In the genomic region with DNA sequence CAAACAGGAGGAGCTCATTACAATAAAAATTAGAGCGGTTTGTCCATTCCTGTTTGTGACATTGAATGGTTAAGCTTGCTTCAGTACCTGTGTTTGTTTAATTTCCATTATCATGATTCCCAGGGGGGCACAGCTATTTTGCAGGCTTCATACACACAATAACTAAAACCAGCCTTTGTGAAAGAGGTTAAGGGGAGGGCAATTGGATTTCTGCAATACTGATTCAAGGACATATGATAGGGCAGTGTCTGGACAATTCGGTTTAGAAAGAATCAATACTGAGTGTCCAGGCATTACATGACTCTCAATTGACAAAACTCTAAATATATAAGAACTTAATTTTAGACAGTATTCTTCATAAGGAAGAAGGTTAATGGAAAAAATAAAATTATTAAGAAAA, we compare ENCODE assay signal across 24 mouse cellular contexts.
DNase-seq lines count a peak whose midpoint lies in the region; ATAC-seq and TF ChIP-seq lines count a peak whose summit lies in the region.
"Had no signal": no experiment of that assay in that cellular context is flagged by ENCODE, and none has a peak within 500 bp of the region (broad histone marks: within the 10 kb centered on the region; RNA-seq: fewer than 3 reads in every experiment).

No protein-coding gene starts in this region.

- peak; percentile 79 for ATAC-seq in hindbrain, embryonic 11.5 days (ENCODE audit: low FRiP score)
- ATAC-seq in midbrain, embryonic 12.5 days (ENCODE audit: low FRiP score, low read depth): peak; percentile 66; the same call in 1 of the 2 replicates
- ATAC-seq in midbrain, postnatal 0 days (ENCODE audit: low FRiP score): no peak
- ATAC-seq: CD4-positive, CD25-positive, alpha-beta regulatory T cell, adult 4 months; forebrain, embryonic 16.5 days; hindbrain, embryonic 16.5 days had no signal

- no peak for TF ChIP-seq CTCF in midbrain, postnatal 0 days (IDR thresholded peaks at IDR 0.05)

- no peaks in the 10 kb centered on the region for H3K9me3 ChIP-seq in hindbrain, embryonic 11.5 days (ENCODE audit: control insufficient read depth, low read length)
- no peaks in the 10 kb centered on the region for H3K9me3 ChIP-seq in hindbrain, embryonic 10.5 days
- H3K9me3 ChIP-seq in midbrain, embryonic 12.5 days: no peaks in the 10 kb centered on the region
- no peaks in the 10 kb centered on the region for H3K9me3 ChIP-seq in midbrain, postnatal 0 days (ENCODE audit: low read length)
- H3K9me3 ChIP-seq: embryonic facial prominence, embryonic 13.5 days; forebrain, embryonic 10.5 days; G1E; heart, embryonic 15.5 days had no signal

- no peak overlapping the region for H3K27ac ChIP-seq in hindbrain, embryonic 11.5 days (ENCODE audit: low read depth, low read length)
- H3K27ac ChIP-seq in hindbrain, embryonic 10.5 days: no peak overlapping the region
- no peak overlapping the region for H3K27ac ChIP-seq in midbrain, embryonic 12.5 days (replicated peaks)
- no peak overlapping the region for H3K27ac ChIP-seq in midbrain, postnatal 0 days (ENCODE audit: low read depth, low read length)
- H3K27ac ChIP-seq: embryonic facial prominence, embryonic 13.5 days; forebrain, embryonic 10.5 days; heart, adult 2 months; heart, embryonic 15.5 days had no signal

- H3K4me3 ChIP-seq in hindbrain, embryonic 11.5 days (ENCODE audit: low read depth, low read length): no peak overlapping the region
- no peak overlapping the region for H3K4me3 ChIP-seq in hindbrain, embryonic 10.5 days
- no peak overlapping the region for H3K4me3 ChIP-seq in midbrain, embryonic 12.5 days
- H3K4me3 ChIP-seq in midbrain, postnatal 0 days (ENCODE audit: low read depth, low read length): no peak overlapping the region
- H3K4me3 ChIP-seq: embryonic facial prominence, embryonic 13.5 days; forebrain, embryonic 10.5 days; heart, adult 2 months; heart, embryonic 15.5 days had no signal

- no peak overlapping the region for H3K9ac ChIP-seq in hindbrain, embryonic 11.5 days (ENCODE audit: low read depth, low read length)
- H3K9ac ChIP-seq in midbrain, embryonic 12.5 days (replicated peaks): no peak overlapping the region
- H3K9ac ChIP-seq in midbrain, postnatal 0 days (replicated peaks; ENCODE audit: low read length, poor library complexity, severe bottlenecking): no peak overlapping the region
- H3K9ac ChIP-seq: embryonic facial prominence, embryonic 13.5 days; heart, embryonic 15.5 days had no signal

- H3K36me3 ChIP-seq in hindbrain, embryonic 11.5 days (ENCODE audit: control insufficient read depth, insufficient read depth, low read length): no peaks in the 10 kb centered on the region
- no peaks in the 10 kb centered on the region for H3K36me3 ChIP-seq in hindbrain, embryonic 10.5 days
- H3K36me3 ChIP-seq in midbrain, embryonic 12.5 days: no peaks in the 10 kb centered on the region
- no peaks in the 10 kb centered on the region for H3K36me3 ChIP-seq in midbrain, postnatal 0 days (ENCODE audit: insufficient read depth, low read length)
- H3K36me3 ChIP-seq: embryonic facial prominence, embryonic 13.5 days; forebrain, embryonic 10.5 days; G1E; heart, embryonic 15.5 days had no signal

- no peak overlapping the region for H3K4me2 ChIP-seq in hindbrain, embryonic 11.5 days (replicated peaks; ENCODE audit: low read depth, low read length)
- H3K4me2 ChIP-seq in midbrain, embryonic 12.5 days (replicated peaks): no peak overlapping the region
- H3K4me2 ChIP-seq in midbrain, postnatal 0 days (ENCODE audit: low read depth, low read length, poor library complexity, severe bottlenecking): no peak overlapping the region
- H3K4me2 ChIP-seq: embryonic facial prominence, embryonic 13.5 days; heart, embryonic 11.5 days; heart, embryonic 15.5 days had no signal

- no peaks in the 10 kb centered on the region for H3K27me3 ChIP-seq in hindbrain, embryonic 11.5 days (ENCODE audit: control insufficient read depth, insufficient read depth, low read length)
- no peaks in the 10 kb centered on the region for H3K27me3 ChIP-seq in hindbrain, embryonic 10.5 days (ENCODE audit: insufficient read depth, poor library complexity, severe bottlenecking)
- H3K27me3 ChIP-seq in midbrain, embryonic 12.5 days: no peaks in the 10 kb centered on the region
- H3K27me3 ChIP-seq in midbrain, postnatal 0 days (ENCODE audit: insufficient read depth, low read length): no peaks in the 10 kb centered on the region
- H3K27me3 ChIP-seq: embryonic facial prominence, embryonic 13.5 days; heart, embryonic 15.5 days had no signal

- peak; percentile 26 for DNase-seq in embryo, embryonic 10.5 days (ENCODE audit: low spot score)
- no peak for DNase-seq in embryo, embryonic 9.5 days (ENCODE audit: extremely low spot score)
- peak; percentile 41 for DNase-seq in hindbrain, embryonic 11.5 days (ENCODE audit: low spot score)
- no peak for DNase-seq in hindbrain, embryonic 10.5 days (ENCODE audit: low spot score)
- no peak for DNase-seq in midbrain, postnatal 0 days (ENCODE audit: low spot score)
- DNase-seq in mesoderm, embryonic 11.5 days (ENCODE audit: low read depth, low spot score): peak; percentile 24
- DNase-seq: adrenal gland, adult 8-10 months; adrenal gland, postnatal 36 days; B cell, adult 2 months; cerebellum, adult 11 months; cerebellum, adult 8-10 months; cerebellum, postnatal 14 days; gastrocnemius, postnatal 14 days; heart, adult 2 months; heart, postnatal 14 days had no signal

- H3K4me1 ChIP-seq in hindbrain, embryonic 11.5 days (replicated peaks; ENCODE audit: control insufficient read depth, insufficient read depth, low read length): no peaks in the 10 kb centered on the region
- H3K4me1 ChIP-seq in hindbrain, embryonic 10.5 days (replicated peaks): peaks cover 8% of the 10 kb centered on the region
- no peaks in the 10 kb centered on the region for H3K4me1 ChIP-seq in midbrain, embryonic 12.5 days
- H3K4me1 ChIP-seq in midbrain, postnatal 0 days (ENCODE audit: insufficient read depth, low read length): no peaks in the 10 kb centered on the region
- H3K4me1 ChIP-seq: embryonic facial prominence, embryonic 13.5 days; heart, embryonic 15.5 days had no signal

- 64% methylated on average over 2 of the region's 2 CpGs for WGBS in hindbrain, embryonic 11.5 days
- WGBS in hindbrain, embryonic 10.5 days: 68% methylated on average over 2 of the region's 2 CpGs
- WGBS in midbrain, embryonic 12.5 days: 47% methylated on average over 2 of the region's 2 CpGs
- 66% methylated on average over 2 of the region's 2 CpGs for WGBS in midbrain, postnatal 0 days

Comparison
In these comparisons a context has a peak if more than half of its experiments do, and no peak if none do; other contexts are left out.
1. DNase-seq: peak in embryo, embryonic 10.5 days (single experiment), hindbrain, embryonic 11.5 days (single experiment) and mesoderm, embryonic 11.5 days (single experiment); none in embryo, embryonic 9.5 days (single experiment), hindbrain, embryonic 10.5 days (single experiment) and midbrain, postnatal 0 days (single experiment).